Mouse (Mus musculus): ENCODE measurements around the gene Fhad1.
A peak's percentile ranks its signal among the peaks of the same experiment; 100 is the strongest.

Gene Fhad1

DNA sequence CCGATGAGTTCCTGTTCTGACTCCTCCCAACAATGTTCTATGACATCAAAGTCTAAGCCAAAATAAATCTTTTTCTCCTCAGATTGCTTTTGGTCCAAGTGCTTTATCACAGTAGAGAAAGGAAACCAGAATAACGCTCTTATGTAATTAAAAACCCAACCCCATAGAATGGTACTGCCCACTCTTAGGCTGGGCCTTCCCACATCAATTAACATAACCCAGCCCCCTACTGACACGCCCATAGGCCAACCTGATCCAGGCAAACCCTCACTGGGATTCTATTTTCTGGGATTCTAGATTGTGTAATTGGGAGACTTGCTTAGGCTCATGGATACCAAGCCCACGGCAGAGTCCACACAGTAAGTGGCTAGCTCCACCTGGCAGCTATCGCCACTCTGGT, 149.9 kb downstream of the Fhad1 start:
- no peak for DNase-seq (ENCODE audit: low read depth, low spot score)

DNA sequence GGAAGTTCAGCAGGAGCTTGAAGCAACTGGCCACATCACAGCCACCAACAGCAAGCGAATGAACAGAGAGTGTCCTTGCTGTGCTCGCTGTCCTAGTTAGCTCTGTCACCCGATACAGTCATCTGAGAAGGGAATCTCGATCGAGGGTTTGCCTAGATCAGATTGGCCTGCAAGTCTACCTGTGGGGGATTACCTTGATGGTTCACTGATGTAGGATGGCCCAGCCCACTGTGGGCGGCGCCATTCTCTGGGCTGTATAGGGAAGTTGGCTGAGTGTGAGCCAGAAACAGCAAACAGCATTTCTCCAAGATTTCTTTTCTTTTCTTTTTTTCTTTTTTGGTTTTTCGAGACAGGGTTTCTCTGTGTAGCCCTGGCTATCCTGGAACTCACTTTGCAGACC, 150.4 kb downstream of the Fhad1 start:
- DNase-seq (ENCODE audit: low read depth, low spot score) = no peak

DNA sequence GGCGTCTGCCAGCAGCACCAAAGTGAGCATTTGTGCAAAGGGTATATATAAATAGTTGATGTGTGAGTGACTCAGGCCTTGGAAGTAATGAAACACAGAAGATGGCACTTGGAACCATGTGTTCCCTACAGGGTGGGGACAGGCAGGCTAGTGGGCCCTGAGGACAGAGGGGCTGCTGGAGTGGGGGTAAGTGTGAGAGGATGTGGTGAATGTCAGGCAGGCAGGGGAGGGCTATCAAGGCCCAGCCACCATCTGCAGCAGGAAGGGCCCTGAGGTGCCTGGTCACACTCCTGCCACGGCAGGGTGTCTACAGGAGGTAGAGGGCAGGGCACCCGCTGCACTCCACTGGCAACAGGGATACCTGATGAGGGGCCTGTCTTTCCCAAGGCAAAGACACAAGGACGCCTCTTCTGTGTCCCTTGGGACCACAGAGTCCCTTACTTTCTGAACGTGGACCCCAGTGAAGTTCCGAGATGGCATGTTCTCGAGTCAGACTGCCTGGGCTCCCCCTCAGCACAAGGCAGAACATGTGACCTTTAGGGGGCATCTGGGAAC, 151.1 kb downstream of the Fhad1 start:
- no peak for DNase-seq (ENCODE audit: low read depth, low spot score)

DNA sequence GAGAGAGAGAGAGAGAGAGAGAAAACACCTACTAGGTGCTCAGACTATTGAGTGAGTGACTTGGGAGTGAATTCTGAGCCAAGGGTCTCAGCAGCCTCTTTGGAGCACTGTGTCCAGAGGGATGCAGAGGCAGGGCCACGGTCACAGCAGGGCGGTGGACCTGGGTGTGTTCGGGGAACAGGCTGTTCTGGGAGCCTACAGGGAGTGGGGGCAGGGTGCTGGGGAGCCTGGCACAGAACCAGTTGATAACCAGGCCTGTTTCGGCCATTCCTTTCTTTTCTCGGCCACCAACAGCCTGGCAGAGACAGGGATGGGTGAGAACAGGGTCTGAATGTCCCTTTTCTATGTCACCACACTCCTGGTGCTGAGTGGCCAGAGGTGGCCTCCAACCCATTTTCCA, 152.0 kb downstream of the Fhad1 start:
- DNase-seq (ENCODE audit: low read depth, low spot score) = no peak

DNA sequence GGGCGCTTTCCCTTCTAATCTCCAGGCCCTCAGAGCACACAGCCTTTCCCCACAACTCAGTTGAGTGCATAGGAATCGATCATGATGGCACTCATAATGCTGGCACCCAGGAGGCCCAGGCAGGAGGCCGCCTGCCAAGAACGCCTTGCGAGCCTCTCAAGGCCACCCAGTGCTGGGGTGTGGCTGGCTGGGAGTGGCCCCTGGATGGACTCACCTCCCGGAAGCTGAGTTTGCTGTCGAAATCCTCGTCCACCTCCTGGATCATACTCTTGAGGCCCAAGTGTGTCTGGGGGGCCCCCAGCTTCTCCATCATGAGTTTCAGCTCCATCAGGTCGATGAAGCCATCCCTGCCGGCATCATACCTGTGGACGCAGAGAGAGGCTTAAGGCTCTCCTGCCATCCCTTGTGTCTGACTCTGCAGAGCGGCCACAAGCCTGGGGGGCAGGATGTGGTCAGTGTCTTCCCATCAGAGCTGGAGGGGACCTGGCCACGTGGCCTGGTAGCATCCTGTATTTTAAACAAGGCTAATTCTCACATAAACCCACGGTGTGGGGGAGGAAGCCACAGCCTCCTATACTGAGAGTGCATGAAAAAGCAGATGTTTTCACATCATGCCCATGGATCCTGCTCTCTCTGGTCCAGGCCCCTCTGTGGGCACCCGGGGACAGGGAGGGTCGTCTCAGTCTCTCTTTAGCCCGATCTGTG, 153.1 kb downstream of the Fhad1 start:
- DNase-seq (ENCODE audit: low read depth, low spot score) = no peak

DNA sequence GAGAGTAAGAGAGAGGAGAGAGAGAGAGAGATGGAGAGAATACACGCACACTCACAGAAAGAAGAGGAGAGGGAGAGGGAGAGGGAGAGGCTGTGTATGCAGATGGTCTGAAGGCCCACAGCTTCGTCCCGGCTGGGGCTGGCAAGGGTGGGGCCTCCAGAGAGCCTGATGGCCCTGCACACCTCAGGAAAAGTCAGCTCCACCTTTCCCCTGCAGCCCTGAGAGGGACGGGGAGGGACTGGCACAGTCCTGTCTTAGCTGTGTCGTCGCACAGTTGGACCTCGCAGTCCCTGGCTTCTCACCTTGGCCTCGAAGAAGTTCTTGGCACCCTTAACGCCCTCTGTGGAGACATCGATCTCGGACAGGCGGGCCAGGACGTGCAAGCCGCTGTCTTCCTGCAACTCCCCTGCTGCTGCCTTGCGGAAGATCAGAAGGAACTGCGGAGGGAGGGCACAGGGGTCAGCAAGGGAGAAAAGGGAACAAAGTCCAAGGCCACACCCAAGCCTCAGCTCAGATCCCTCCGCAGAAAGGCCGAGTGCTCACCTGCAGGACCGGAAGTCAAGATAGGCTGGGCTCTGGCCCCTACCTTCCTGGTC, 154.5 kb downstream of the Fhad1 start:
- no peak for DNase-seq (ENCODE audit: low read depth, low spot score)

DNA sequence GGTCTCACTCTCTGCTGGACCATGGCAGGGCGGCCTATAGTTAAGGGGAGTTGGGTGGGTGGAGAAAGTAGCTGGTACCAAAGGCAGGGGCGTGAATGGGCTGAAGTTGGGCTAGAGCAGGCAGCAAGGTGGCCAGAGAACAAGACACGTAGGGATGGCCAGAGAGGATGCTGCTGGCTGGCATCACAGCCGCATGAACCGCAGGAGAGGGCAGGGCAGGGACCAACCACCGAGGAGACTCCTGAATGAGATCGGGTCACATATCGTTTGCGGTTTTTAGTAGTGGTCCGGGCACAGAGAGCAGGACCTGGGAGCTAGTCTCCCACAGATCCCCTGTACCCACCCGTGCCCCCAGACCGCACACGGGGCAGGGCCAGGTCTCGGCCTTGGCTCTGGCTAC, 155.5 kb downstream of the Fhad1 start:
- no peak for DNase-seq (ENCODE audit: low read depth, low spot score)

DNA sequence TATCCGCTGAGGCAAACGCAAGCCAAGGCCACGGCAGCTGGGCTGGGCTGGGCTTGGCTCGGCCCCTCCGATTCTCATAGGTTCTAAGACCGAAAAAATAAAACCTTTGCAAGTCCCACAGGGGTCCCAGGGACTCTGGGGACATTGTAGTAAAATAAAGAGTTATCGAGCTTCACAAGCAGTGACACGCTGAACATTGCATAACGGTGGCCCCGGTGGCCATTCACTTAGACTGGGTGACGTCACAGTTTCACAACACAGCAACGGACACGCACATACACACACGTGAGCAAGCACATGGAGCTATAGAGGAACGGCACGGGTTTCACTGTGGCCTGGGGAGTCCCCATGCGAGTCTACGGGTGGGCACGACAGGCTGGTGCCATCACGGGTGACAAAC, 156.4 kb downstream of the Fhad1 start:
- no peak for DNase-seq (ENCODE audit: low read depth, low spot score)

DNA sequence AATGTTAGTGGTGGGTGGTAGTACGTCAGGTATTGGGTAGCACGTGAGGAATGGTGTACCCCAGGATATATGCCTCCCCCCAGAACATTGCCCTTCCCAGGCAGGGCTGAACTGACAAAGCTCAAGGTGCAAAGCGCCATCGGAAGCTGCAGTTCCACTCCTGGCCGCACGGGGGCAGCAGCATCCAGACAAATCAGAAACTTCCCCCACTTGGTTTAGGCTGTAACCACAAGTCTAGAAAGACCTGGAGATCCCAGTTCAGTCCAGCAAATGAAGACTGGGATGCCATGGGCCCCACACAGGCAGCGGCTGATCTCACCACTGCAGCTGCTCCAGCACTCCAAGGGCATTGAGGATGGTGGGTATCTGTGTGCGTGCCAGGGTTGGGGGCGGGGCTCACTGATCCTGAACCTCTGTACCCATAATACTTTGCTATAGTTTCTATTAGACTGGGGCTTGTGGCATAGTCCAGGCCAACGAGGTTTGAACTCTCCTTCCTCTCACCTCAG, 157.4 kb downstream of the Fhad1 start:
- peak; percentile 54 for DNase-seq (ENCODE audit: low read depth, low spot score)

DNA sequence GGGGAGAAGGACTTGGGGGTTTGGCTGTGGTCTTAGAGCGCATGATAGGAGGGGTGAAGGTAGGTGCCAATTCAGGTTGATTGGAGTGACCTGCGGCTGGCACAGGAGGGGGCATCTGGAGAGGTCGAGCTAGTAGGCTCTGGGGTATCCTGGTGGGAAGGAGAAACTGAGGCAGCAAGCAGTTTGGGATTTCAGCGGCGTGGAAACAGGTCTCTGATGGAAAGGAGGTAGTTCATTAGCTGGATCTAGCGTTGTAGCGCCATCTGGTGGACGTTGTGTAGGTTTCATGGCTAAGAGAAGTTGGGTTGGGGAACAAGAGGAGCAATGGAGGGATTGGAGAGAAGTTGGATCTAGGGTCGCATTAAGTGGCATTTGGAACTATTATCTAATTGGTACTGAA, 161.4 kb downstream of the Fhad1 start:
- peak; percentile 37 for DNase-seq (ENCODE audit: low read depth, low spot score)

DNA sequence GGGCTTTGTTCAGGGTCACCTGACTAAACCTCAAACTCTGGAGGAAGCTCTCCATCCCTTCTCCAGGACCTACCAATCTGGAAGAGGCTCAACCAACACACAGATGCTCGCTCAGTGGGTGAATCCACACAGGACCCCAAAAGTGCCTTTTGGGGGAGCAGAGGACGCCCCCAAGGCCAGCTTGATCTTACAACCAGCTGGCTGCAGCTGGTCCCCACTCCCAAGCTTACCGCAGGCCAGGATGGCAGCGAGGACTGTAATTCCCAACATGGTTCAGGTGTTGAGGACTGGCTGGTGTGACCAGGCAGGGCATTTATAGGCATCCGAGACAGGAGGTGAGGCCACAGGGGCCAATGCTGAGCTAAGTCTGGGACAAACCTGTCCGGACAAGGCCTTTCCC, 168.9 kb downstream of the Fhad1 start, which contains the start of gene Ctrc:
Ctrc (minus strand) TSS at position 361 of the 400 bp plus-strand sequence.
- no peak for DNase-seq (ENCODE audit: low read depth, low spot score)
